Mouse (Mus musculus) urinary bladder, adult 18-20 months (tissue): Measurements from ENCODE around the gene Tchp.

Source experiments
- DNase-seq, 2 experiments: peaks; one replicate each; pipeline ENCODE4 v3.0.0; 2022; ENCODE audit warnings: low spot score in 2 of 2, mixed read lengths in 2 of 2

Gene Tchp

GRCm38 (mm10) chr5:114696939-114697338 lies 10.6 kb upstream of the Tchp start:
- DNase-seq, result no peak

- no peak for DNase-seq
Measured at GRCm38 (mm10) chr5:114698044-114698746, 9.4 kb upstream of the Tchp start.

- DNase-seq, result no peak
Measured at GRCm38 (mm10) chr5:114699015-114699414, 8.5 kb upstream of the Tchp start.

- DNase-seq, result no peak
Measured at GRCm38 (mm10) chr5:114702403-114703392, 4.9 kb upstream of the Tchp start.

GRCm38 (mm10) chr5:114708491-114708890 lies 931 bp downstream of the Tchp start:
- DNase-seq, result no peak

- no peak for DNase-seq
Measured at GRCm38 (mm10) chr5:114709357-114709756, 1.8 kb downstream of the Tchp start.

- DNase-seq, result no peak
Measured at GRCm38 (mm10) chr5:114714551-114714950, 7.0 kb downstream of the Tchp start.

- peak; percentile 59 to 64 for DNase-seq
Measured at GRCm38 (mm10) chr5:114717292-114717691, 9.7 kb downstream of the Tchp start.

GRCm38 (mm10) chr5:114717937-114718336 lies 10.4 kb downstream of the Tchp start:
- DNase-seq, result no peak

- no peak for DNase-seq
Measured at GRCm38 (mm10) chr5:114718483-114718882, 10.9 kb downstream of the Tchp start.

GRCm38 (mm10) chr5:114719003-114719927 lies 11.7 kb downstream of the Tchp start:
- peak in 1 of 2 experiments; percentile 65 for DNase-seq

- no peak for DNase-seq
Measured at GRCm38 (mm10) chr5:114719928-114720270, 12.3 kb downstream of the Tchp start.

GRCm38 (mm10) chr5:114720784-114721183 lies 13.2 kb downstream of the Tchp start:
- DNase-seq, result no peak

GRCm38 (mm10) chr5:114721969-114722368 lies 14.4 kb downstream of the Tchp start:
- DNase-seq, result no peak

- DNase-seq, result no peak
Measured at GRCm38 (mm10) chr5:114722846-114723245, 15.3 kb downstream of the Tchp start.

- DNase-seq, result no peak
Measured at GRCm38 (mm10) chr5:114728160-114728559, 20.6 kb downstream of the Tchp start.

- DNase-seq, result no peak
Measured at GRCm38 (mm10) chr5:114730129-114730528, 22.6 kb downstream of the Tchp start.

- DNase-seq, result no peak
Measured at GRCm38 (mm10) chr5:114731498-114731897, 23.9 kb downstream of the Tchp start.

GRCm38 (mm10) chr5:114731969-114732368 lies 24.4 kb downstream of the Tchp start:
- no peak for DNase-seq

- DNase-seq, result no peak
Measured at GRCm38 (mm10) chr5:114733606-114734005, 26.0 kb downstream of the Tchp start.

- no peak for DNase-seq
Measured at GRCm38 (mm10) chr5:114737090-114737887, 29.7 kb downstream of the Tchp start.
